Mouse (Mus musculus): ENCODE data around the gene Npb.
"Not testable (repeated sequence)": the region's sequence is repeated elsewhere in the genome, so short reads cannot be mapped to it uniquely, and the experiment has no call there.

Npb gene

DNA sequence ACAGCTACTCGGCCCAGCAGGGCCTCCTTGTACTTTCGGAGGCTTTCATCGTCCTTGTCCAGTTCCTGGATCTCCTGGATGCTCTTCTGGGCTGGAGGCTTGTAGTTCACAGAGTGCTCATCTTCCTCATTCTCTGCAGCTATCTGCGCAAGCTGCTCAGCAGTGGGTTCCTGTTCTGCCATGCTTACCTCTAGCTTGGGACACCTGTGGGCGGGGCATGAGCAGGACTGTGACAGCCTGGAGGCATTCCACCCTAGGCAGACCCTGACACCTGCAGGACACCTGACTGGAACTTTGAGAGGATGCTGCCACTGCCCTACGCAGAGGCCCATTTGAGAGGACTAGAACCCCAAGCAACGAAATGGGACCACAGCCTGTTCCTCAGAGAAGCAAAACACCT, 28.1 kb upstream of the Npb start:
- DNase-seq (ENCODE audit: low spot score): no peak

DNA sequence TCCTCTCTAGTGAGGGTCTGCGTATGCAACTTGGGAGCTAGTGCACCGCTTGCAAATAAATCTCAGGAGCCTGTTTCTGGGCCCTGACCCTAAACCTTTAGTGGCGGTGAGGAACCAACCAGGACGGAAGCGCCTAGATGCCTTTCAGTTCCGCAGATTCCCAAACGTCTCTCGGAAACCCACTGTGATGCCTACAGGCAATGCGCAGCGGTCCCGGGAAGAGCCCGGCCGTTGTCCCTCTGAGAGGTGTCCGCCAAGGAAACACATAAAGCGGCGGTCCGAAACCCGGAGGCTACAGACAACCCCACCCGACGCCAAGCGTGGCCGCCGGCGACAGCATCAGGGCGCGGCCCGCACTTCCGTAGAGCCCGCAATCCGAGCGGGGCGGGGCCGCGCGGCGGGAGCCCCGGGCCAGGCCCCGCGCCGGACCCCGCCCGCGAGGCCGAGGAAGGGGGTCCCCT, 27.4 kb upstream of the Npb start:
- no peak for DNase-seq (ENCODE audit: low spot score)

DNA sequence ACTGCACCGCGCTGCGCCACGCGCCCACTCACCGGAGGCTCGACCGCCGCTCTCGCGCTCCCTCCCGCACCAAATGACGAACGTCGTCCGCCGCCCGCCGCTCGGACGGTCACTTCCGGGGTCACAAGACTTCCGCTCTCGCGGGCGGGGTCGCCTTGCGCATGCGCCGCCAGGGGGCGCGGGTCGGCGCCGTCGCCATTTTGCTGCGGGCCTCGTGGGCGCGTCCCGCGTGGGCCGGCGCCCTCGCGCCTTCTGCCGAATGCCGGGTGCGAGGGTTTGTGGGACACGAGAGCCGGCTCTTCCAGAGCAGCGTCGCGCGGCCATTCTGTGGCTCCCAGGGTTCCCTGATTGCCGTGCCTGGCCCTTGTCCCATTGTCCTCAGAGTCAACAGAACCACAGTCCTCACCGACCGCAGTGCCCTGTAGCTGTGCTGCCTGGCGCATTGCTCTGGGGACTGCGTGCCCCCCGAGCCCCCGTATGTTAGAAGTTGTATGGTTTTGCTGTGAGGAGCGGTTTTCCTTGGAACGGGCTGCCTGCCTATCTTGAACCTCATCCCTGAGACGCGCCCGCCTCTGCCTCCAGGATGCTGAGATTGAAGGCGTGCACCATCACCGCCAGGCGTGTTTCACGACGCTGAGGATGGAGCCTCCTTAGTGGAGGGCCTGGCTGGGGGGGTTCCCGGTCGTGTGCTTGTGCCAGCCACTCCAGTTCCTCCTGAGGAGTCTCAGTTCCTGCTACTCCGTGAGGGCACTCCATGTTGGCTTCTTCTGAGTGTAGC, 26.6 kb upstream of the Npb start, which contains the start of gene Arhgdia:
Gene Arhgdia, minus strand, starts transcription at position 135 of the 778 bp plus-strand sequence.
- DNase-seq (ENCODE audit: low spot score): peak; percentile 63

DNA sequence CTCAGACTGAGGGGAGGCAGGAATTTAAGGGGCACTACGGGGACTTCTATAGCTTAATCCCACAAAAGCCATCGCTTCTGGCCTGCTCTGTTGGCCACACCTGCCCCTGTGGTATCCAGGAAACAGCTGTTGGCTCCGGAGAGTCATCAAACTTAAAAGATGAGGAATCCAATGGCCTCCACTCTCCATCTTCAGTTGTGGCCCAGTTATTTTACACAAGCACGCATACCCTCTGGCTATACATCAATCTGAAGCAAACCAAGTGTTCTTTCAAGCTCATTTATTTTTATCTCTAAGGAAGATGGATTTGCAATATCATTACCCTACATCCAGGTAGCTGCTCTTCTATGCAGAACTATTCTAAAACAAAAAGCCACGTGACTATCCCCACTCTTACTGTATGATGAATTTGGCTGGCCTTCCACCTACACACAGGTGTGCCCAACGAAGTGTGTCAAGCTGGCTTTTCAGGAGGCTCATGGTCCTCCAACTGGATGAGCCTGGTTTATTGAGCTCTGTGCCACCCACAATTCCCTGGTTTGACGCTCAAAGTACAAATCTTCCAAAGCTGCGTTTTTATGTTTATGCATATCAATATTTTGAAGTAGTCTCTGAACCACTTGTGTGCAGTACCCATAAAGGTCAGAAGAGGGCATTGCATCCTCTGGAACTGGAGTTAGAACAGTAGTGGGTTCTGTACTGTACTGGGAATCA, 25.9 kb upstream of the Npb start:
- DNase-seq (ENCODE audit: low spot score): no peak

DNA sequence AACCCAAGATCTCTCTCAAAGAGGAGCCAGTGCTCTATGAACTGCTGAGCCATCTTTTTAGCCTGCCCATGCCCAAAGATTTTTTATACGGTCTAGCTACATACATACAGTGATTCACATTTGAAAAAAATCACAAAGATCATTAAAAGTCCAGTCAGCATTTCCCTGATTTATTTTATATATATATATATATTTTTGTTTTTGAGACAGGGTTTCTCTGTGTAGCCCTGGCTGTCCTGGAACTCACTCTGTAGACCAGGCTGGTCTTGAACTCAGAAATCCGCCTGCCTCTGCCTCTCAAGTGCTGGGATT, 25.3 kb upstream of the Npb start:
- DNase-seq (ENCODE audit: low spot score): not testable (repeated sequence)

DNA sequence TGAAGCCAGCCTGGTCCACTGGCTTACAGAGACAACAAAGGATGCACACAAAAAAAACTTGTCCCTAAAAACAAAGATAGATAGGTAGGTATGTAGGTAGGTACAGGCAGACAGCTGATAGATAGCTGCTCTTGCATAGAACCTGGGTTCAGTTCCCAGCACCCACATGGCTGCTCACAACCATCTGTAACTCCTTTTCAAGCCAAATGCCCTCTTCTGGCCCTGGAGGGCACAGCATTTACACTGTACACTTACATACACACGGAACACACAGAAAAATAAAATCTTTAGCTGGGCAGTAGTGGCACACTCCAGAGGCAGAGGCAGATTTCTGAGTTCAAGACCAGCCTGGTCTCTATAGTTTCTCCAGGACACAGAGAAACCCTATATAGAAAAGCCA, 24.3 kb upstream of the Npb start:
- DNase-seq (ENCODE audit: low spot score): no peak

DNA sequence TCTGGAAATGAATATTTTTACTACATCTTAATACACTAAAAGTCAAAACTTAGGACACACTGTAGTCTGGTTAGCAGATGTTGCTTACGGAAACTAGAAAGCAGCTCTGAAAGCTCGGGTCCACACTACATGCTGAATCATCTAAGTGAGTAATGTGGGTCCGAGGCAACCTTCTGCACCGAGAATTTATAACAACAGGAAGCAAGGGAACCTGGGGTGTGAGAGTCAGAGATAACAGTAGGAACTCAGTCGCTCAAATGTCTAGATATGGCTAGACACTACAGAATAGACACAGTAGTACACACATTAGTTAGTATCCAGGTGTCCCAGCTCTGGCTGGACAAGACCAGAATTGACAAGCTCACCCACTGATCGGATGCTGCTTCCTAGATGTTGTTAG, 19.7 kb upstream of the Npb start:
- no peak for DNase-seq (ENCODE audit: low spot score)

DNA sequence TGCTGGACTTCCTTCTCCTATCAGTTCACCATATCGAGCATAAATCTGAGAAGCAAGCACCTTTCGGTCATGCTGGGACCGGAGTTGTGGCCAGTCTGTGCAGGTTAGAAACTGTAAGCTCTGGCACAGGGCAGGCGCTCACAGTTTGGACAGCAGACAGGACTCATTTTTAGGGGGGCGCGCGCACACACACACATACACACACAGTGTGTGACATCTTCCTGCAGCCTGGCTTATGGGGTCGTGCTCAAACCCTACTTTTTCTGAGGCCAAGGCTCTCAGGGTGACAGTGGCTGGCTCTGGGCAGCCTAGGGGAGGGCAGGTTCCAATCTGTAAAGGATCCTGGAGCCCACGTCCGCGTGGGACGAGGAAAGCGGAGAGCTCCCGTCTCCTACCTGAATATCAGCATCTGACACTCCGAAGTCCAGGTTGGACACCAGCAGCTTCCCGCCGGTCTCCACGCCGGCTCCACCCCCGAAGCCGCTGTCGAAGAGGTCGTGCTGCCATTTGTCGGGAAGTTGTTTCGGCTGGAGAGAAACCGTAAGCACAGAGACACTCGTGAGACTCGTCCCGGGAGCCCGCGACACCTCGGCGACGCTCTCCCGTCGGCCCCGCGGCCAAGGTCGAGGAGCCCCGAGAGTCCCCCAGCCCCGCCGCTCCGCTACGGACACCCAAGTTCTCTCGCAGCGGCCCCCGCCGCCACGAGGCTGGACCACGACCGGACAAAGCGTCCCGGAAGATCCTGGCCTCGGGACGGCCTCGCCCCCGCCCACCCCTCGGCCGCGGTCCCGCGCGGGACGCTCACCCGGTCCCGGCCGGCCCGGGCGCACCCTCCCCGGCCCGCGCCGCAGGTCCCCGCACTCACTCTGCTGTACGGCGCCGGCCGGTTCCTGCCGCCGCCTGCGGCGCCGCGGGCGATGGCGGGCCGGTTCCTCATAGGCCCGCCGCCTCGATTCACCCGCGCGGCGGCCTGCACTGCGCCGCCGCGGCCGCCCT, 10.7 kb upstream of the Npb start:
- no peak for DNase-seq (ENCODE audit: low spot score)

DNA sequence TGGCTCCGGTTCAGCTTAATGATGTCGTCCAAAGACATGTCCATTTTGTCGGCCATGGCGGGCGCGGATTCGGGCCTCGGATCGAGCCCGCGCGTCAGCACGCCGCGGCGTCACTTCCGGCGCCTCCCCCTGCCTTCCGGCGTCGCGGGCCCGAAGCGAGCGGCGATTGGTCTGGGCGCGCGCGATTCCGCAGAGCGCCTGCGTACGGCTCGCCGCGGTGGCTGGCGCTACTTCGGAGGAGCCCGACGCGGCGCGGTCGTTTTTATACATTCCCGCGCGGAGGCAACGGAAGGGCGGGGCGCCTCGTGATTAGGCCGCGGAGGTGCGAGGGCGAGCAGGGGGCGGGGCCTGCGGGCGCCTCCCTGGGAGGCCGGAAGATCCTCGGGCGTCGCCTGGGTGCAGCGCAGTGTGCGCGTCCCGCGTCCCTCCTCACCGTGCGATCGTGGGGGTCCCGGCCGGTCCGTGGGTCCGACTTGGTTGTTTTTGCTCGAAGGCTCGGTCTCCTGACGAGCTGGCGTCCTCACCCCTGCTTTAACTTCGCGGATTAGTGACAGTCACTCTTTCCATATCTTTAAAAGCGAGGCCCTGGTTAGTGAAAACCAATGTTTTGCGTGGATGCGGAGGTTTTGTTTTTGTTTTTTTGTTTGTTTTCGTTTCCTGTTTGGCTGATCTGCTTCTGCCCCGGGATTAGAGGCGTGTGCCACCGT, 9.8 kb upstream of the Npb start, which contains the start of the genes Alyref and Anapc11:
Gene Alyref, minus strand, starts transcription at position 83 of the 707 bp plus-strand sequence.
Gene Anapc11, plus strand, starts transcription at position 139 of the 707 bp plus-strand sequence.
- DNase-seq (ENCODE audit: low spot score): peak; percentile 50

DNA sequence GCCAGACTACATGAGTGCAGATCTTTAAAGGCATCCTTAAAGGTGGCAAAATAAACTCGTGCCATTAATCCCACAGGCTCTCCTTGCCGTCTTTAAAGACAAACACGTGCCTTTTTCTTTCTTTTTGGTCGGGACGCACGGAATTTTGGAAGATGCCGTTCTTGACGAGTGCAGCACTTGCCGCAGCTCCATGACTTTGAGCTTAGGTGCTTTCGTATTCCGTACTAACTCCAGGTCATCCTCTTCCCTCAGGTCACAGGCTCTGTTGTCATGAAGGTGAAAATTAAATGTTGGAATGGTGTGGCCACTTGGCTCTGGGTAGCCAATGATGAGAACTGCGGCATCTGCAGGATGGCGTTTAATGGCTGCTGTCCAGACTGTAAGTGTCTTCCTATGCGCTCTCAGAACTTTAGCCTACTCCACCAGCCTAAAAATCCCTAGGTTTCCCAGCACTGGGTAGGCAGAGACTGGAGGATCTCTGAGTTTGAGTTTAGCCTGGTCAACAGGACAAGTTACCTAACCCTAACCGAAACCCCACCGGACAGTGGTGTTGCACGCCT, 9.2 kb upstream of the Npb start:
- DNase-seq (ENCODE audit: low spot score): no peak

DNA sequence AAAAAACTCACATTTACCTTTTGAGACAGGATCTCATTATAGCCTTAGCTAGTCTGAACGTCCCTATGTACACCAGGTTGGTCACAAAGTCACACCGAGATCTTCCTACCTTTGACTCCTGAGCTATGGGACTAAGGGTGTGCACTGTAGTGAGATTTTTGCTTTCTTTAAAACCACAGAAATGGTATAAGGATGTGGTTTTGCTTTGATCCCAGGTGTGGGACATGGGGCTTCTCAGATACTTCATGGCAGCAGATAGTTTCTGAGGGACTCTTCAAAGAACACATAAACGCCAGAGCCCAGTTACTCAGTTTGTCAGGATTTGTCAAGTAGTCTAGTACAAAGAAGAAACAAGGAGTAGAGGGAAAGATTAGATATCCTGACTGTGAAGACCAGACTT, 7.6 kb upstream of the Npb start:
- no peak for DNase-seq (ENCODE audit: low spot score)

DNA sequence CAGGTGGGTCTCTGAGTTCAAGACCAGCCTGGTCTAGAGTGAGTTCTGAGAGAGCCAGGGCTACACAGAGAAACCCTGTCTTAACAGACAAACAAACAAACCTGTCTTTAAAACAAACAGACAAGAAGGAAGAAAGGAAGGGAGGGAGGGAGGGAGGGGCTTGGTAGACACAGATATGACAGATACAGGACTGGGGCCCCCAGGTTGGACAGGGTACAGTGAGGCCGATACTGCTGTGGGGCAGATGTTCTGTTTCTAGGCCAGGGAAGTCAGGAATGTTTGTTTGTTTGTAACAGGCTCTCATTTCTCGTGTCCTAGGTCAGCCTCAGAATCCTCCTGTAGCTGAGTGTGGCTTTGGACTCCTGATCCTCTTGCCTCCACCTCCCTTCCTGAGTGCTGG, 4.7 kb upstream of the Npb start:
- DNase-seq (ENCODE audit: low spot score): no peak

DNA sequence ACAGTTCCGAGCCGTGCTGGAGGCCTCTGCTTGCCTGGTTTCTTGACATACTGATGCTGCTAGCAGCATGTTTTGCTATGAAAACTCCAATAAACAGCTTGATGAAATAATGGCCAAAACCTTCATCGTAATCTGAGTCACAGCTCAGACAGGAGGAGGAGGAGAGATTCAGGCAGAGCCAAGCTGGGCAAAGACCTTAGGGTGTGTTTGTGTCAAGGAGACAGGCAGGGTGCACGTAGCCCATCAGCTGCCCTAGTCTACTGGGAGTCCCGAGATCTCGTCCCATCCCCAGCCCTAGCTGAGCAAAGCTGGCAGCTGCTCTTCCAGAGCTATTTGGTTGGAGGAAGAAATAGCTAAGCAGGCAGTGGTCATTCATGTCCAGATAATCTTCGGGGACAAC, 2.6 kb upstream of the Npb start:
- DNase-seq (ENCODE audit: low spot score): no peak

DNA sequence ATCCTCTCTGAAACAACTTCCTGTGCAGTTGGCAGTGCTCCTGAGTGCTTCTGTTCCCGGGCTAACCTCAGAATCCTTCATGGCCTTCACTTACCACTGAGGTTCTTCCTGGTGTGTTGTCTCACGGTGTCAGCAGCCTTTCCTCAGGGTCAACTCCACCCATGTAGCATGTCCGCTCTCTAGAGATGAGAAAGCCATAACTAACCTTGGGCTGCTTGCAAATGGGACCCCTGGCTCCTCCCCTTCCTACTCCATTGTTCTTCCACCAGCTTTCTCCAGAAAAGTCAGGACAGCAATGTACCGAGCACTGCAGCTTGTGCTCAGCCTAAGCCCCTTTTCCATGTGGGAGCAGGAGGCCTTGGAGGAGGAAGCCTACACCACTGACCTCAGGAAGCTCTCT, 1.5 kb upstream of the Npb start:
- DNase-seq (ENCODE audit: low spot score): no peak

DNA sequence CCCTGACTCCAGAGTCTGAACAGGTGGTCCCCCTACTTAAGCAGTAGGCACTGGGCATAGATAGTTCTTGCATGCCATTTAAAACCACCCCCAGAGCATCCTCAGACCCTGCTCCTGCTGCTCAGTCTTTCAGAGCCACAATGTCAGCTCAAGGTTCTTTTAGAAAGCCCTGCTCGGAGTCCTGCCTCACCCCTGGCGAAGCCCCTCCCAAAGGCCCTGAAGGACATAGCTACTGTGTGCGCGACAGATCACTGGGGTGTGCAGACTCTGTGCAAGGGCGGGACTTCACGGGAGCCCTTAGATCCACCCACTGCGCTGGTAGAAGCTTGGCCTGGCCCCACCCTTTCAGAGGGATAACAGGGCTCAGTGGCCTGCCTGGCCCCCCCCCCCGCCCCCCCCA, 973 bp downstream of the Npb start:
- no peak for DNase-seq (ENCODE audit: low spot score)

DNA sequence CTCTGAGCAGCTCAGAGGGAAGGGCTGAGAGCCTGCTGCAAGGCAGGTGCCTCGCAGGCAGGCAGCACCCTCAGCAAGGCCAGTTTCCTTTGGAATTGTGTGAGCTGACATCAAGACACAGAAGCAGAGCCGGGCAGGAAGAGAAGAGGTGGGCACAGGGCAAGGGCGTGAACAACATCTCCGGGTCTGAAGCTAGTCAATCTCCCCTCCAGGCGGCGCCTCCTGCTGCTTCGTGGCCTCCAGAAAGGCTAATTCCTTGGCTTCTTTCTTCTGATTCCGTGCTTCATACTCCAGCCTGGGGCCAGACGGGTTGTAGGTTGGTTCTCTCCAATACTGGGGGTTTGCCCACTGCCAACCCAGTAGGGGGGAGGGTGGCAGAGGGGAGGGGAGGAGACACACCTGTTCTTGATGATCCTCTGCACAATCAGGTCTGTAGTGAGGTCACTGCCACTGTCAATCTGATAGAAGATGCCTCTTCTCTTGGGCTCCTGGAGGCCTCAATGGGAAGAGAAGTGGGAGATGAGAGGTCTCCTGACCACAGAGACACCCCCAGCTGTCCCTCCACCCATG, 2.3 kb downstream of the Npb start:
- DNase-seq (ENCODE audit: low spot score): no peak

DNA sequence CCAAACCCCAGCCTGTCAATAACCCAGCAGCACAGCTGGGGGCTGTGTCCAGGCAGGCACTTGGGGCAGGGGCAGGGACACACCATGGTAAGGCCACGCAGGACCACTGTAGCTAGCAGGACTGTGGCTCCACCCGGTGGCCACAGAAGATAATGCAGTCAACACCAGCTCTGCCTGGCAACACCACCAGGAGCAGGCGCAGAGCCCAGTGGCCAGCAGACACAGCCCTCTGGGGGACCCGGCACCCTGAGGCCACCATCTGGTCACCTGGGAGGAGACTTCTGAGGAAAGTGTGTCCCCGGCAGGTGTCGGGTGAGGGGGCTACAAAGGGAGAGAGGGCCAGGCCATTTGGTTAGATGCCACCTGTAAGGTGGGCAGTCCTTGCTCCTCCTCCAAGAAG, 4.5 kb downstream of the Npb start:
- no peak for DNase-seq (ENCODE audit: low spot score)

DNA sequence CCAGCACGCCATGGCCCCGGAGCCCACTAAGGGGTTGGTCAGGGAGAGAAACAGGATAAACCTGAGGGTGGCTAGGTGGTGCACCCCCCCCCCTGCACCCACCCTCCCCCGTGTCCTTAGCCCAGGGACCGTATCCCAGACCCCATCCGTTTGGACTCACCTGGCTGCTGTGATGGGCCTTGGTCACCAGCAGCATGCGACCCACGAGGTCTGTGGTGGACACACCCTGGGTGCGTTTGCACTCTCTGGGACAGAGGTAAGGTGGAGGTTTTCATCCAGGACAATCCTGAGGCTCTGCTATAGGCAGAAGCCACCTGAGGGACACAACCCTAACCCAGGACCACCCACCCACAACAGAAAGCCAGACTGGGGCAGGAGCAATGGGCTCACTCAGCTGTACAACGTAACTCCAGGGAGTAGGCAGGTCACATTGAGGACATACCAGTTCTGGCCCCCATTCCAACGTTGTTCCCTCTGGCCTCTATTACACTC, 5.2 kb downstream of the Npb start:
- no peak for DNase-seq (ENCODE audit: low spot score)

DNA sequence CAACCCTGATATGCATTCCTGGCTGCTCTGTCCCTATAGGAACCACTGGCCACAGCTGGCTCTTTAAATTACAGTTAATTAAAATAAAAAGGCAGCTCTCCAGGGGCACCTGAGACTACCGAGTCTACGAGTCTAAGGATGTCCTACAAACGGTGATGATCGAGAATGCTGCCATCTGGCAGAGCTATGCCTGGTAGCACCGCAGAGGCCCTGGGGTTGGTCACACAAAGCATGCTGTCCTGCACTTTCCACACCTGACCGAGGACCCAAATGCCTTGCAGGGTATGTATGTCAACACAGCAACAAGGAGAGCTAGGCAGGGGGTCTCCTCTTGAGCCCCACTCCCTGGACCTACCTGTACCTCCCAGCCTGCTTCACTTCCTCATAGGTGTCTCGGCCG, 5.7 kb downstream of the Npb start:
- DNase-seq (ENCODE audit: low spot score): no peak

DNA sequence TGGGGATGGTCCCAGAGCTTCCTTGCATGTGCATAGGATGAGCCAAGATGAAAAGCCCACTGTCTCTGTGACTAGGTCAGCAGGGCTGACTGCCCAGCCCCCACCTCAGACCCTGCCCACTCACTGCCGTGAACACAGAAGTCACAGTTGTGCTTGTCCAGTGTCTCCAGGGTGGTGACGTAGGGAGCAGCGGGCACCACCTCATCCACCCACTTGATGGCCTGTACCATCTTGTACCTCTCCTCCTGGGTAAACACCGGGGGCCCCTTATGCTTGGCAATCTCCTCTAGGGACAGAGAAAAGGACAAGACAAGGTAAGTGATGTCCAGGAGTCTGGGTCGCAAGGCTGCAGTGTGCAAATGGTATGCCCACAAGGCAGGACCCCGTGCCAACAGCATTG, 6.9 kb downstream of the Npb start:
- DNase-seq (ENCODE audit: low spot score): no peak

All from layer of hippocampus, adult 9-10 months (tissue).